Mouse (Mus musculus) common myeloid progenitor, adult 5-6 weeks (primary cell): ENCODE data around the gene Olfr1377. TPM values are rescaled to one million over a fixed set of nuclear protein-coding genes. Genes with fewer than 3 reads are reported as not detected.

Experiments
- total RNA-seq: library from RNA; stranded (forward); fragments of 200-1000, 187-1606 nt; gene quantifications from 2 replicates; pipeline ENCODE4 v1.2.3, GENCODE M21; 2017

Gene Olfr1377
- total RNA-seq, 1 experiment from 2014 or later, result not detected

Other genes with a start within 250 kb of the Olfr1377 start
- gene Zfp354c, start 154.2 kb upstream of the Olfr1377 start, total RNA-seq, result 1.9 and 2.3 TPM in 2 replicates
- gene Zfp879, start 140.4 kb upstream of the Olfr1377 start, total RNA-seq, result 0.41 and 1.8 TPM in 2 replicates
- not detected in 2 replicates for gene Grm6, start 131.3 kb upstream of the Olfr1377 start, total RNA-seq
- gene Zfp454, start 94.3 kb upstream of the Olfr1377 start, total RNA-seq, result not detected in 2 replicates
- gene Zfp2, start 65.8 kb upstream of the Olfr1377 start, total RNA-seq, result 5.6 and 5.9 TPM in 2 replicates
- gene Zfp354b, start 50.3 kb upstream of the Olfr1377 start, total RNA-seq, result 0.05 and 0.24 TPM in 2 replicates
- gene 4933414I15Rik, start 38.2 kb upstream of the Olfr1377 start, total RNA-seq, result not detected in 2 replicates
- gene Prop1, start 28.2 kb upstream of the Olfr1377 start, total RNA-seq, result not detected in 2 replicates
- gene Olfr1378, start 15.4 kb upstream of the Olfr1377 start, total RNA-seq, result not detected in 2 replicates
- gene Olfr51, start 21.6 kb downstream of the Olfr1377 start, total RNA-seq, result not detected in 2 replicates
- gene Olfr54, start 32.3 kb downstream of the Olfr1377 start, total RNA-seq, result not detected in 2 replicates
- not detected in 2 replicates for gene Olfr1375, start 66.1 kb downstream of the Olfr1377 start, total RNA-seq
- not detected in 2 replicates for gene Zfp354a, start 77.3 kb downstream of the Olfr1377 start, total RNA-seq
- not detected in 2 replicates for gene Gm12569, start 238.5 kb downstream of the Olfr1377 start, total RNA-seq